Mouse (Mus musculus) neural tube, embryonic 11.5 days (tissue): ENCODE data around the gene Pak1ip1. TPM values are rescaled to one million over a fixed set of nuclear protein-coding genes. Genes with fewer than 3 reads are reported as not detected.
A peak's percentile ranks its signal among the peaks of the same experiment; 100 is the strongest.
"Not testable (repeated sequence)": the region's sequence is repeated elsewhere in the genome, so short reads cannot be mapped to it uniquely, and the experiment has no call there.

Experiments
- ATAC-seq: fragments of 200-750 bp; cut with Nextera tagmentation; 2 replicates; pipeline ENCODE4 v1.8.0; 2017; ENCODE audit warnings: moderate number of reproducible peaks, mild to moderate bottlenecking, moderate TSS enrichment, moderate library complexity; ENCODE audit not compliant: insufficient read depth, low FRiP score, low TSS enrichment
- DNase-seq: peaks from one replicate; pipeline ENCODE4 v3.0.0-alpha.2; 2015; ENCODE audit warnings: low spot score
- H3K27ac ChIP-seq: fragments of 300-500 bp; sonication (generic); 2 replicates; pipeline ENCODE4 v1.5.1; 2014; ENCODE audit warnings: low read depth, mild to moderate bottlenecking, low read length
- H3K27me3 ChIP-seq: fragments of 300-500 bp; sonication (generic); 2 replicates; pipeline ENCODE4 v1.6.1; 2014; ENCODE audit warnings: mild to moderate bottlenecking, low read length, mixed read lengths; ENCODE audit not compliant: control insufficient read depth, insufficient read depth
- H3K36me3 ChIP-seq: fragments of 300-500 bp; sonication (generic); 2 replicates; pipeline ENCODE4 v1.6.1; 2014; ENCODE audit warnings: mild to moderate bottlenecking, low read length, moderate library complexity, mixed read lengths; ENCODE audit not compliant: control insufficient read depth, insufficient read depth
- H3K4me1 ChIP-seq: fragments of 300-500 bp; sonication (generic); 2 replicates; pipeline ENCODE4 v1.6.1; 2014; ENCODE audit warnings: low read length, mixed read lengths; ENCODE audit not compliant: control insufficient read depth, insufficient read depth
- H3K4me2 ChIP-seq: fragments of 300-500 bp; sonication (generic); 2 replicates; pipeline ENCODE4 v1.6.1; 2014; ENCODE audit warnings: low read depth, mild to moderate bottlenecking, moderate library complexity
- H3K4me3 ChIP-seq: fragments of 300-500 bp; sonication (generic); 2 replicates; pipeline ENCODE4 v1.5.1; 2014; ENCODE audit warnings: low read depth, low read length
- H3K9ac ChIP-seq: fragments of 300-500 bp; sonication (generic); 2 replicates; pipeline ENCODE4 v1.6.1; 2014; ENCODE audit warnings: mild to moderate bottlenecking, low read length
- H3K9me3 ChIP-seq: fragments of 300-500 bp; sonication (generic); 2 replicates; pipeline ENCODE4 v1.6.1; 2016; ENCODE audit warnings: low read length; ENCODE audit not compliant: control insufficient read depth
- WGBS: fragments of 180-500 bp; shearing (Covaris S2); extraction: QIAGEN DNeasy Blood & Tissue Kit; methylation state at CpG from one replicate; pipeline ENCODE4 v1.1.7; 2014; 5-methylcytosine and 5-hydroxymethylcytosine counted together
- polyA plus RNA-seq: library from polyadenylated mRNA; unstranded; fragments of >200 nt; fragmentation: Nextera tagmentation; extraction: Ambion mirVana; gene quantifications from 2 replicates; pipeline ENCODE4 v1.2.1, GENCODE M21; 2014

Gene Pak1ip1
- polyA plus RNA-seq, 1 experiment from 2014 or later: 77.7 TPM

DNA sequence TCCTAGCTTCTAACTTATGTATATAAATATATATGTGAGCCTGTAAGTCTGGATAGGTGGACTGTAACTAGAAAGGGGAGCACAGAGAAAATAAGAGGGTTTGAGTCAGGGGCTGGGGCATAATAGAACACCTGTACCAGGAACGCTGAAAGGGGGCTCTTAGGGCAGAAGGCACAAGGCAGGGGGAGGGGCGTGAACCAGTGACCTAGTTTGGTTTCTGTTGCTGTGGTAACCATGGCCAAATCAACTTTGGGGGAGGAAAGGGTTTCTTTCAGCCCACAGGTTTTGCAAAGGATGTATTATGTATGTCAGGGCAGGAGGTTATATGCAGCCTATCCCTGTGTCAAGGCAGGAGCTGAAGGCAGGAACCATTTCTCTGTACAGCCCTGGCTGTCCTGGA is 29.0 kb upstream of the Pak1ip1 start:
- no peak overlapping the region for H3K27ac ChIP-seq
- H3K4me2 ChIP-seq: no peak overlapping the region
- H3K4me3 ChIP-seq: no peak overlapping the region
- no peaks in the 10 kb centered on the region for H3K9me3 ChIP-seq
- WGBS: 71% methylated on average over 2 of the region's 2 CpGs
- H3K27me3 ChIP-seq: no peaks in the 10 kb centered on the region
- H3K36me3 ChIP-seq: no peaks in the 10 kb centered on the region
- H3K9ac ChIP-seq: no peak overlapping the region
- H3K4me1 ChIP-seq: no peaks in the 10 kb centered on the region
- ATAC-seq (no peak), DNase-seq (no peak)

DNA sequence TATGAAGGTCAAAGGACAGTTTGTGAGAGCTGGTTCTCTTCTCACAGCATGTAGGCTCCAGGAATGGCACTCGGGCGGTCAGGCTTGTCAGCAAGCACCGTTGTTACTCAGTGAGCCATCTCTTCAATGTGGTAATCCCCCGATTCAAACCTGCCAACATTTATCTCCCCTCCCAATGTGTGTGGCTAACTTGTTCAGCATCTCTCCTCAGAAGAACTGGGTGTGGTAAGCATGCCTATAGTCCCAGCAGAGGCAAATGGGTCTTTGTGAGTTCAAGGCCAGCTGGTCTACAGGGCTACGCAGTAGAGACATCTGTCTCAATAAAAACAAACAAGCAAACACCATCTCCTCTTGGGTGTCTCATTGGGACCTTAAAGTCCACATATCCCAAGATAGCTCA is 27.8 kb upstream of the Pak1ip1 start:
- H3K9me3 ChIP-seq: no peaks in the 10 kb centered on the region
- no peak overlapping the region for H3K27ac ChIP-seq
- H3K4me1 ChIP-seq: no peaks in the 10 kb centered on the region
- DNase-seq (no peak), ATAC-seq (no peak)
- 92% methylated on average over 5 of the region's 5 CpGs for WGBS
- H3K27me3 ChIP-seq: no peaks in the 10 kb centered on the region
- H3K4me3 ChIP-seq: no peak overlapping the region
- no peak overlapping the region for H3K9ac ChIP-seq
- no peaks in the 10 kb centered on the region for H3K36me3 ChIP-seq
- H3K4me2 ChIP-seq: no peak overlapping the region

GRCm38 (mm10) chr13:40977609-40978008 is 23.2 kb upstream of the Pak1ip1 start:
- Histone ChIP-seq H3K9me3 (no peaks in the 10 kb centered on the region), H3K27me3 (no peaks in the 10 kb centered on the region), H3K27ac (no peak overlapping the region), H3K36me3 (no peaks in the 10 kb centered on the region), H3K4me3 (no peak overlapping the region), H3K9ac (no peak overlapping the region), H3K4me2 (no peak overlapping the region), H3K4me1 (no peaks in the 10 kb centered on the region)
- DNase-seq: peak; percentile 48
- ATAC-seq: no peak
- WGBS: 11% methylated on average over 7 of the region's 7 CpGs

GRCm38 (mm10) chr13:40978652-40979051 is 22.2 kb upstream of the Pak1ip1 start:
- Histone ChIP-seq H3K9ac (no peak overlapping the region), H3K36me3 (no peaks in the 10 kb centered on the region), H3K27me3 (no peaks in the 10 kb centered on the region), H3K27ac (no peak overlapping the region), H3K4me3 (no peak overlapping the region), H3K4me2 (no peak overlapping the region), H3K4me1 (no peaks in the 10 kb centered on the region), H3K9me3 (no peaks in the 10 kb centered on the region)
- DNase-seq (no peak), ATAC-seq (no peak)
- WGBS: 83% methylated on average over 4 of the region's 4 CpGs

DNA sequence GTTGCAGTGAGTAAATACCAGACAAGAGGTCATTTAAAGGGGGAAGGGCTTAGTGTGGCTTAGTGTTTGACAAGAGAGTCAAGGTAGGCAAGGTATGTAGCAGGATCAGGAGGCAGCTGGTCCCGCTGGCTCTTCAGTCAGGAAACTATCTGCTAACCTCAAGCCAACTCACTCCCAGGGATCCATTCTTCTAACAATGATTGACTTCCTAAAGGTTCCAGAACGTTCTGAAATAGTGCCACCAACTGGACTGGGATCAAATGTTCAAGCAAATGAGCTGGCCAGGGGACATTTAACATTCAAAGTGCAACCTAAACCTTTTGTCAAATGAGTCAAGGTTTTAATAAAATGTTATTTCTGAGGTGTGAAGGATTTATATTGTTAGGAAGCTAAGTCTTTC is 21.5 kb upstream of the Pak1ip1 start:
- Histone ChIP-seq H3K9me3 (no peaks in the 10 kb centered on the region), H3K4me3 (no peak overlapping the region), H3K9ac (no peak overlapping the region), H3K36me3 (no peaks in the 10 kb centered on the region), H3K4me2 (no peak overlapping the region), H3K27me3 (no peaks in the 10 kb centered on the region), H3K27ac (no peak overlapping the region), H3K4me1 (no peaks in the 10 kb centered on the region)
- ATAC-seq (no peak), DNase-seq (no peak)
- WGBS: 68% methylated on average over 2 of the region's 2 CpGs

DNA sequence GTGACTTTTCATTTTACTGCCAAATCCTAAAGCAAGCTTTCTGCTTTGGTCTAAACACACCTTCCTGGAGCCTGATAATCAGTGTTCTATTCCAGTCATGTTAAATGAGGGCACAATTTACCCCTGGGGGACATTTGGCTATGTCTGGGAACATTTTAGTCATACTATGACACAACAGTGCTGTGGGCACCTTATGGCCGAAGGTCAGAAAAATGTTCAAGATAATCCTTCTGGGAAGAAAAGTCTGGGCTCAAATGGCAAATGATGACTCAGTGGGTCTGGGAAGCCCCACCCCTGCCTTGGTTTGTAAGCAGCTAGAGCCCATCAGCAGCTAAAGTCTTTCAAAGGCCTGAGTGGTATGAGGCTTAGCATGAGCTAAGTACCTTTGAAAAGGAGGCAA is 18.1 kb upstream of the Pak1ip1 start:
- no peaks in the 10 kb centered on the region for H3K9me3 ChIP-seq
- H3K4me1 ChIP-seq: no peaks in the 10 kb centered on the region
- H3K4me3 ChIP-seq: no peak overlapping the region
- no peaks in the 10 kb centered on the region for H3K36me3 ChIP-seq
- DNase-seq (no peak), ATAC-seq (no peak)
- no peak overlapping the region for H3K9ac ChIP-seq
- 92% methylated on average over 1 of the region's 1 CpGs for WGBS
- H3K27ac ChIP-seq: no peak overlapping the region
- H3K4me2 ChIP-seq: no peak overlapping the region
- H3K27me3 ChIP-seq: no peaks in the 10 kb centered on the region

DNA sequence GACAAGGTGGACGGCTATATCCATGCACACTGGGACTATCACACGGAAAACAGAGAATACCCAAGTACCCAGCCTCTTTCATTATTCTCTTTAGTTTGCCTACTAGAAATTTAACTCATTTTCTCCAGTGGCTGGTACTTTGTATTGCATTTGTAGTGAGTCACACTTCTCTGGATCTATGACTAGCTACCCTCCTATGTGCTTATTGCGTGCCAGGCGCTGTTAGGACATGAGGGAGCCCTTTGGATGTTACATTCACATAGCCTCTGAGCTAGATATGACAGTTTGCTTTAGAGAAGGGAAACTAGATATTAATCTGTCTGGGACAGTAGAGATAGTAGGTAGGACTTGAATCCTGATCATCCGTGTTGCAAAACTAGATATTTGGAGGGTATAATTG is 14.7 kb upstream of the Pak1ip1 start:
- Histone ChIP-seq H3K36me3 (no peaks in the 10 kb centered on the region), H3K4me2 (no peak overlapping the region), H3K27me3 (no peaks in the 10 kb centered on the region), H3K4me1 (no peaks in the 10 kb centered on the region), H3K27ac (no peak overlapping the region), H3K9ac (no peak overlapping the region), H3K9me3 (no peaks in the 10 kb centered on the region), H3K4me3 (no peak overlapping the region)
- ATAC-seq: no peak
- DNase-seq: no peak
- WGBS: 96% methylated on average over 5 of the region's 5 CpGs

GRCm38 (mm10) chr13:40987608-40988303 is 13.1 kb upstream of the Pak1ip1 start:
- not testable (repeated sequence) for H3K4me3 ChIP-seq, H3K27ac ChIP-seq, H3K36me3 ChIP-seq, ATAC-seq, H3K9me3 ChIP-seq, H3K9ac ChIP-seq, DNase-seq, H3K27me3 ChIP-seq, H3K4me2 ChIP-seq, H3K4me1 ChIP-seq
- WGBS: 69% methylated on average over 4 of the region's 4 CpGs

DNA sequence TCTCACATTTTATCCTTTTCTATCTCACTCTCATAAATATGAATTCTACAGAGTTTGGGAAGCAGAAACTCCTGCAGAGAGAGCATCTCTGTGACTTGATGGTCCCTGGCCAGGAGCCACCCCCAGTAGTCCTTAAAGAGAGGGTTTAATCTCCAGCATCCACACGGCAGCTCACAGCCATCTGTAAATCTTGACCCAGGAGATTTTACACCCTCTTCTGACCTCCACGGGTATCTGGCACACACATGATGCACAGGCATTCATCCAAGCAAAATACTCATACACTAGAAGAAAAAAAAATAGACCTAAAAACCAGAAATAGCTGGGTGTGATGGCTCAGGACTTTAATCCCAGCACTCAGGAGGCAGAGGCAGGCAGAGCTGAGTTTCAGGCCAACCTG is 12.4 kb upstream of the Pak1ip1 start:
- Histone ChIP-seq H3K27ac (no peak overlapping the region), H3K36me3 (no peaks in the 10 kb centered on the region), H3K4me2 (no peak overlapping the region), H3K4me1 (no peaks in the 10 kb centered on the region), H3K9ac (no peak overlapping the region), H3K27me3 (no peaks in the 10 kb centered on the region), H3K9me3 (no peaks in the 10 kb centered on the region), H3K4me3 (no peak overlapping the region)
- DNase-seq (no peak), ATAC-seq (no peak)
- WGBS: 67% methylated on average over 2 of the region's 2 CpGs
